Mouse (Mus musculus): ENCODE measurements around the gene Prdm13. TPM values are rescaled to one million over a fixed set of nuclear protein-coding genes. Genes with fewer than 3 reads are reported as not detected.

Prdm13 gene
- total RNA-seq, 2 experiments from 2014 or later = not detected

- DNase-seq = no peak
These were observed 7.4 kb downstream of the Prdm13 start for GRCm38 (mm10) chr4:21678101-21678974.

- no peak for DNase-seq
These were observed 11.1 kb downstream of the Prdm13 start for GRCm38 (mm10) chr4:21674691-21675090.

- DNase-seq = no peak
These were observed 11.7 kb downstream of the Prdm13 start for GRCm38 (mm10) chr4:21674042-21674441.

GRCm38 (mm10) chr4:21665961-21666360 is 19.8 kb downstream of the Prdm13 start:
- no peak for DNase-seq

- DNase-seq = no peak
These were observed 27.6 kb downstream of the Prdm13 start for GRCm38 (mm10) chr4:21658184-21658583.

- DNase-seq = no peak
These were observed 56.5 kb downstream of the Prdm13 start for GRCm38 (mm10) chr4:21629275-21629583.

GRCm38 (mm10) chr4:21628367-21629274 is 57.1 kb downstream of the Prdm13 start:
- no peak for DNase-seq

Other genes starting within 250 kb of the Prdm13 start
- gene Ccnc, start 41.7 kb upstream of the Prdm13 start, total RNA-seq (2021) = 10 to 100 TPM; 21.4 to 25.2 TPM
- 10 to 100 TPM; 16.8 to 23.6 TPM for gene Usp45, start 81.2 kb upstream of the Prdm13 start, total RNA-seq (2021)
- 10 to 100 TPM in 1 of 2 experiments, 1 to 10 TPM in 1; 6.4 to 12.9 TPM for gene Tstd3, start 81.2 kb upstream of the Prdm13 start, total RNA-seq (2021)
- gene Pnisr, start 161.6 kb upstream of the Prdm13 start, total RNA-seq (2021) = 10 to 100 TPM; 80.9 to 93.8 TPM
- 10 to 100 TPM; 15.3 to 21.2 TPM for gene Coq3, start 193.7 kb upstream of the Prdm13 start, total RNA-seq (2021)
- gene Faxc, start 245.4 kb upstream of the Prdm13 start, total RNA-seq (2021) = 1 to 10 TPM; 4.0 TPM